In the genomic region with DNA sequence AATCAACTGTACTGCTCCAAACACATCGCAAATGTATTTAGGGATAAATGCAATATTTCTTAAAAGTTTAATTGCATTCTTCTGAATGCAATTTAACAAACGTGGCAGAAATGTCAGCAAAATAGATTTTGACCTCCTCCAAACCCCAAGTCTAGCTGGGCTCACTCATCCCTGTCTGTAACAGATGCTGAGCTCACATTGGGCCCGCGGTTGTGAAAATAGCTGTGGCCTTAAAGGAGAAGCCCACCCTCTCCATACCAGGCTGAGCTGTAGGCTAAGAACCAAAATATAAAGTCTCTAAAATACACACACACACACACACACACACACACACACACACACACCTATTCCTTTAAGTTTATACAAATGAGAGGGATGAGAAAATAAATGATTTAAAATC, we compare ENCODE assay signal across 21 mouse cellular contexts. TPM values are rescaled to one million over a fixed set of nuclear protein-coding genes. Genes with fewer than 3 reads are reported as not detected.
"Had no signal": no experiment of that assay in that cellular context is flagged by ENCODE, and none has a peak within 500 bp of the region (broad histone marks: within the 10 kb centered on the region; RNA-seq: fewer than 3 reads in every experiment).

No protein-coding gene starts in this region.

- H3K9ac ChIP-seq: liver, postnatal 0 days; lung, embryonic 15.5 days; midbrain, embryonic 12.5 days; midbrain, embryonic 15.5 days; neural tube, embryonic 12.5 days; stomach, embryonic 15.5 days had no signal

- H3K4me2 ChIP-seq: lung, embryonic 15.5 days; midbrain, embryonic 12.5 days; midbrain, embryonic 15.5 days; neural tube, embryonic 12.5 days; stomach, embryonic 15.5 days had no signal

- H3K4me1 ChIP-seq: lung, embryonic 15.5 days; megakaryocyte, embryonic 14.5 days; neural tube, embryonic 12.5 days; stomach, embryonic 15.5 days had no signal

- H3K9me3 ChIP-seq: lung, embryonic 15.5 days; megakaryocyte, embryonic 14.5 days; midbrain, embryonic 12.5 days; midbrain, embryonic 15.5 days; neural tube, embryonic 12.5 days; stomach, embryonic 15.5 days had no signal

- DNase-seq: liver, postnatal 0 days; lung, adult 2 months; lung, postnatal 14 days; lung, postnatal 36 days; right cerebral cortex, postnatal 14 days; thymus, adult 2 months; thymus, postnatal 25 days; thymus, postnatal 4 days had no signal

- H3K27me3 ChIP-seq: megakaryocyte, embryonic 14.5 days; midbrain, embryonic 12.5 days; midbrain, embryonic 15.5 days; neural tube, embryonic 12.5 days; stomach, embryonic 15.5 days had no signal

- ATAC-seq: liver, postnatal 0 days; lung, postnatal 0 days; midbrain, embryonic 15.5 days had no signal

- H3K36me3 ChIP-seq: lung, embryonic 15.5 days; midbrain, embryonic 12.5 days; midbrain, embryonic 15.5 days; neural tube, embryonic 12.5 days; stomach, embryonic 15.5 days had no signal

- H3K27ac ChIP-seq: lung, embryonic 15.5 days; macrophage; midbrain, embryonic 12.5 days; midbrain, embryonic 15.5 days; neural tube, embryonic 12.5 days; stomach, embryonic 15.5 days; stomach, postnatal 0 days had no signal

- H3K4me3 ChIP-seq: lung, embryonic 15.5 days; megakaryocyte, embryonic 14.5 days; midbrain, embryonic 12.5 days; midbrain, embryonic 15.5 days; neural tube, embryonic 12.5 days; stomach, embryonic 15.5 days had no signal

RNA-seq across cellular contexts. Expression of gene Adarb2, which starts 8.1 kb away (rescaled TPM):
- total RNA-seq: megakaryocyte progenitor cell, adult 5-6 weeks; monocyte, adult 5-6 weeks; neutrophil, adult 5-6 weeks had no signal
- polyA plus RNA-seq: lung, adult 2 months; lung, postnatal 0 days; macrophage; testis, adult 2 months; thymus, adult 2 months had no signal
